Mouse (Mus musculus) right cerebral cortex, postnatal 10 days (tissue): ENCODE results near the gene Egr2.

Experiments used
- DNase-seq, 2 experiments: peaks; one replicate each; pipeline ENCODE4 v3.0.0; 2021; ENCODE audit warnings: low spot score in 2 of 2

Egr2 gene

DNA sequence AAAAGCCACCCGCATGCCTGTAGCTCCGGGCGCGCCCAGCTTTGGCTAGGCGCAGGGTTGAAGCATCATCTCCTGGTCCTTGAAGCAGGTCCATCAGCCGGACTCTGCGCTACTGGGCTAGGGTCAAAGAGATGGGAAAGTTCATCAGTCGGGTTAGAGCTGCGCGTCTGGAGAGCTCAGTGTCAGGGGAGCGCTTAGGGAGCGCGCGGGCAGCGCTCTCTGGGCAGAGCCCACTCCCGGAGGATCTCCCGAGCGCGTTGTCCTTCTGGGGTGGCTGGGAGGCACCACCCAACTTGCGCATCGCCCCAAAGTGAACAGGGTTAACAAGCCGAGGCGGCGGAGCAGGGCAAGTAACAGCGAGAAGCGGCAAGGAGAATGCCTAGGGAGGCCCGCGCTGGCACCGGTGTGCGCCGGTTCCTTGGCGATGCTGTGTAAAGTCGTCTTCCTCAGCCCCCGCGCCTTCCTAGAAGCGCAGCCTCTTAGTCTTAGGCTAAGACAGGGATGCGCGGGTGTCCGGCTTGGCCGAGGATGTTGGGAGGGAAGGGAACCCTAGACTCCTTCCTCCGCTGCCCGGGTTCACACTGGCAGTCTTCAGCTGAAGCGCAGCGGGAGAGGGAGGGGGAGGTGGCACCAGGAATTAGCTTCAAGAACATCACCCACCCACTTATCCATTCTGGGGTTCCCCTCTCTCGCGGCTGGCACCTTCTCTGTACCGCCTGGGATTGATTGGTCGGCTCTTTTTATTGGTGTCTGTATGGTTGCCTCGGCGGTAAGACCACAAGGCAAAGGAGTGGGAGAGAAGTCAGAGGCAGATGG is 3.5 kb downstream of the Egr2 start:
- peak; percentile 41 to 45 for DNase-seq

GRCm38 (mm10) chr10:67539401-67539730 is 4.1 kb downstream of the Egr2 start:
- no peak for DNase-seq

GRCm38 (mm10) chr10:67540591-67540990 is 5.3 kb downstream of the Egr2 start:
- no peak for DNase-seq

GRCm38 (mm10) chr10:67547850-67548260 is 12.6 kb downstream of the Egr2 start:
- DNase-seq = peak; percentile 34 to 41

- DNase-seq = peak; percentile 72
Observed at GRCm38 (mm10) chr10:67548261-67548854, 13.1 kb downstream of the Egr2 start.

- DNase-seq = peak; percentile 97
Observed at GRCm38 (mm10) chr10:67548877-67549731, 13.8 kb downstream of the Egr2 start, which contains the start of gene Ado. Gene Ado (minus strand): TSS chr10:67548955.

DNA sequence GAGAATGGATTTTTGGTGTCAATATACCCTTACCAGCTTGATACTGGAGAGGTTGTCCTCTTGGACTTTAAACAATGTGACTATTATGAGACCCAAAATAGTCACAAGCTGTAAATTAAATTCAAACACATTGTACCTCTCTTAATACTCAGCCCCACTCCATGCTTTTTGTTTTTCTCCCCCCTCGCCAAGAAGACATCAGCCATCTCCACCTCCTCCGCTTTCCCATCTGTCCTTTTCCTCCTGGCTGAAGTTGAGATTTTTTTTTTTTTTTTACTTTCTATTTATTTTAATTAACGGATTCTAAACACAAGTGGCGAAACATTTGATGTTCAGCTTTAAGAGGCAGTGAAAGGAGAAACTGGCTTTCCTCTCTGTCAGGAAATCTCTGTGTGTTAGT is 22.8 kb downstream of the Egr2 start:
- no peak for DNase-seq

- no peak for DNase-seq
Observed at GRCm38 (mm10) chr10:67559765-67560394, 24.6 kb downstream of the Egr2 start.

GRCm38 (mm10) chr10:67561185-67561584 is 25.9 kb downstream of the Egr2 start:
- no peak for DNase-seq

DNA sequence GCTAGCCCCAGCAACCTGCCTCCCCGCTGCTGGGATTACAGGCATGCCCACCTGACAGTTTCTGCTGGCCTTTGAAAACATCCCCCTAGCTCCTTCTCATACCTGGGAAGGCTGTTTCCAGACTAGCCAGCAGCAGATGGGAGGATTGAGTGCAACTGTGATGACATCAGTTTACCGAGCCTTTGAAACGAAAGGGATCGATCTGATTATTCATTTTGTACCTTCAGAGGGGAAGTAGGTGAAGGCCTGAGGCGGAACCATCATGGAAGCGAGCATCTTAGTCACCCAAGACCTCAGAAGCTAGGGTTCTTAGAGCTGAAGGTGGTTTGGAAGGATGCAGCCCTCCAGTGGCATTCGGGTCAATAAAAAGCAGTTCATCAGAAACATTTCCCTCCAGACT is 29.2 kb downstream of the Egr2 start:
- DNase-seq = no peak

GRCm38 (mm10) chr10:67566104-67566503 is 30.8 kb downstream of the Egr2 start:
- no peak for DNase-seq

- DNase-seq = no peak
Observed at GRCm38 (mm10) chr10:67569539-67569938, 34.3 kb downstream of the Egr2 start.

- DNase-seq = no peak
Observed at GRCm38 (mm10) chr10:67571443-67571842, 36.2 kb downstream of the Egr2 start.

- DNase-seq = no peak
Observed at GRCm38 (mm10) chr10:67573310-67573709, 38.0 kb downstream of the Egr2 start.

DNA sequence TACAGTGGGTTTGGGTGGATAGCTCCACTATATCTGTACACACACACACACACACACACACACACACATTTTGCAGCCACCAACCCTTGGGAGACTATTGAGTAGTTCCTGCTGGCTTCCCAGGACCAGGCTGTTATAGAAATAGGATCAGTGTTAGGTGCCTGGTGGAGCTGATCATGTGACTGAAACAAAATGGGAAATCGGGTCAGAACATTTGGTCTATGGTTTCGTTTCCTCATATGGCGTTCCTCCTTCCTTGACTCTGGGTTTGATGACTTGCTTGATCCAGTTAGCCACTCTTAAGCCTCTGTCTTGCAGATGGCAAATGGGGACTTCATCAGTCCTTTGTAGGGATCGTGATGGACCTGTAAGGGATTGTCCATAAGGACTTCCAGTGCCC is 44.6 kb downstream of the Egr2 start:
- DNase-seq = no peak

- no peak for DNase-seq
Observed at GRCm38 (mm10) chr10:67581698-67582285, 46.5 kb downstream of the Egr2 start.

DNA sequence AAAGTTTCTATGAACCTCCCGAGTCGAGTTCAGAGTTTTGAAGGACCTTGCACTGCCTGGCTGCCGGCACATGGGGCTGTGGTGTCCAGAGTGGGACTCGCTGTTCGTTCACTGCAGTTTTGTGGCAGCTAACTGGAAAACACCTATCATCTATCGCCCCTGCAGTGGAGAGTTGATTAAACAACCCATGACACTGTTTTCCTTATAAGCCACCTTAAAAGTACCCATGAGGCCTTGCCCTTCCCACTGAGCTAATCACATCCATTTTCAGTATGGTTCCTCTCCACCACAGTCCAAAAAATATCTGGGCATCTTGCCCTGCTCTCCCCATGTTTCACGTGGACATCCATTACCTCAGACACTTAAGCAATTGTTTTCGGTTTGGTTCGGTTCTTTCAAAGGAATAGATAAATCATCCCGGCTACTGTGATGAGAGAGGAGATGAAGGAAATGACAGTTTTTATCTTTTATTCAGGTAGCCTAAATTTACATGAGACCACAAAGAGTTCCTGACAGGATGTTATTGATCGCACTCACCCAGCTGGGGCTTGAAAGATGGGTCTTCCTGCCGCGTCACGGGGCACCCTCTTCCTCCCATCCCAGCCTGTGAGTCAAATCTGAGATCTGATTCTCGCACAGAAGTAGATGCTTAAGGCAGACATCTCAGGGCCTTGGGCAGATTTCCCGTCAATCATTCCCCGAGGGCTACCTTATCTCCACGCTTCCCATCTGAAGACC is 50.8 kb downstream of the Egr2 start:
- DNase-seq = no peak
